Comparison of ENCODE assay signal across 10 mouse cellular contexts in the genomic region with DNA sequence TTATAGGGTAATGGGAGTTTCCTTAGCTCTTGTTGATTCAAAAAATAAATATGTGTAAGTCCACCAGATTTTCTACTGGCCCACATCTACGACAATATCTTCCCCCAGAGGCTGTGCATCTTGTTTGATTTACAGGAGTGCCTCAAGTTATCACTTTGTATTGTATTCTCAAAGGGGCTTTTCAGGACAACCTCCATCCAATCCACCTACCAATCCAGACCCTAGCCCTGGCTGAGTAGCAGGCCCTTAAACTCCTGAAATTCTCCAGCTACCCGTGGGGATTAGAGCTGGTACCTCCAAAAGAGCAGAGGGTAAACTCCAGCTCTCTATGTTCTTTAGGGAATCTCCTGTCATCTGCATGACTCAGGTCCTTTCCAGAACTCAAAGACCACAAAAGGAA. TPM values are rescaled to one million over a fixed set of nuclear protein-coding genes. Genes with fewer than 3 reads are reported as not detected.
DNase-seq lines count a peak whose midpoint lies in the region; ATAC-seq and TF ChIP-seq lines count a peak whose summit lies in the region.
"Had no signal": no experiment of that assay in that cellular context is flagged by ENCODE, and none has a peak within 500 bp of the region (broad histone marks: within the 10 kb centered on the region; RNA-seq: fewer than 3 reads in every experiment).

No protein-coding gene starts in this region.

- no peak for DNase-seq in kidney, postnatal 0 days (ENCODE audit: low spot score)
- DNase-seq in kidney, postnatal 14 days: no peak
- DNase-seq in right cerebral cortex, postnatal 10 days (ENCODE audit: low spot score in 2 of 2): no peak
- no peak for DNase-seq in thymus, postnatal 4 days
- no peak for DNase-seq in spleen, postnatal 36 days (ENCODE audit: low spot score in 2 of 2)
- DNase-seq: kidney, postnatal 4 days; thymus, postnatal 36 days had no signal

- no peaks in the 10 kb centered on the region for H3K27me3 ChIP-seq in kidney, postnatal 0 days (ENCODE audit: insufficient read depth, low read length)
- no peaks in the 10 kb centered on the region for H3K27me3 ChIP-seq in intestine, postnatal 0 days (replicated peaks; ENCODE audit: control insufficient read depth, insufficient read depth, low read length)
- H3K27me3 ChIP-seq in neural tube, embryonic 13.5 days: no peaks in the 10 kb centered on the region

- peaks cover 15% of the 10 kb centered on the region for H3K4me1 ChIP-seq in kidney, postnatal 0 days (replicated peaks; ENCODE audit: insufficient read depth, low read length)
- H3K4me1 ChIP-seq in embryonic fibroblast, embryonic 13.5 days (ENCODE audit: control insufficient read depth, insufficient read depth, low read length): no peaks in the 10 kb centered on the region; the same call in 1 of the 2 replicates
- H3K4me1 ChIP-seq in intestine, postnatal 0 days (replicated peaks; ENCODE audit: control insufficient read depth, insufficient read depth, low read length): peaks cover 8% of the 10 kb centered on the region; the same call in 1 of the 2 replicates
- peaks cover 33% of the 10 kb centered on the region for H3K4me1 ChIP-seq in neural tube, embryonic 13.5 days (replicated peaks)

- peaks cover 22% of the 10 kb centered on the region for H3K36me3 ChIP-seq in kidney, postnatal 0 days (ENCODE audit: insufficient read depth, low read length)
- H3K36me3 ChIP-seq in intestine, postnatal 0 days (ENCODE audit: control insufficient read depth, insufficient read depth): peaks cover 25% of the 10 kb centered on the region
- H3K36me3 ChIP-seq in neural tube, embryonic 13.5 days: peaks cover 42% of the 10 kb centered on the region

- TF ChIP-seq CTCF in kidney, postnatal 0 days (IDR thresholded peaks at IDR 0.05; ENCODE audit: low read depth): no peak
- TF ChIP-seq CTCF in embryonic fibroblast, embryonic 13.5 days (IDR thresholded peaks at IDR 0.05; ENCODE audit: borderline replicate concordance, insufficient read depth, low read length): no peak
- no peak for TF ChIP-seq CTCF in intestine, postnatal 0 days (IDR thresholded peaks at IDR 0.05; ENCODE audit: low read depth)

- 47% methylated on average over 2 of the region's 2 CpGs for WGBS in kidney, postnatal 0 days
- WGBS in intestine, postnatal 0 days: 38% methylated on average over 2 of the region's 2 CpGs
- 45% methylated on average over 2 of the region's 2 CpGs for WGBS in neural tube, embryonic 13.5 days

- no peak for ATAC-seq in kidney, postnatal 0 days (replicated peaks; ENCODE audit: low FRiP score, low read depth)
- no peak for ATAC-seq in intestine, postnatal 0 days
- no peak for ATAC-seq in neural tube, embryonic 13.5 days (ENCODE audit: low read depth)

- TF ChIP-seq POLR2A in embryonic fibroblast, embryonic 13.5 days (IDR thresholded peaks at IDR 0.05; ENCODE audit: low read depth, low read length): no peak

- H3K9me3 ChIP-seq in kidney, postnatal 0 days (replicated peaks; ENCODE audit: low read length): no peaks in the 10 kb centered on the region
- no peaks in the 10 kb centered on the region for H3K9me3 ChIP-seq in intestine, postnatal 0 days (ENCODE audit: control insufficient read depth)
- H3K9me3 ChIP-seq in neural tube, embryonic 13.5 days: no peaks in the 10 kb centered on the region

- H3K27ac ChIP-seq in kidney, postnatal 0 days: no peak overlapping the region
- peak overlapping the region; percentile 32; the same call in 1 of the 2 replicates for H3K27ac ChIP-seq in embryonic fibroblast, embryonic 13.5 days (ENCODE audit: insufficient read depth, low read length)
- no peak overlapping the region for H3K27ac ChIP-seq in intestine, postnatal 0 days (ENCODE audit: low read depth, low read length)
- H3K27ac ChIP-seq in neural tube, embryonic 13.5 days (replicated peaks): no peak overlapping the region

- H3K4me2 ChIP-seq in kidney, postnatal 0 days (ENCODE audit: low read length): peak overlapping the region; percentile 56
- H3K4me2 ChIP-seq in intestine, postnatal 0 days (replicated peaks; ENCODE audit: low read depth): peak overlapping the region; percentile 72
- H3K4me2 ChIP-seq in neural tube, embryonic 13.5 days: peak overlapping the region; percentile 98

- 0 out of 2 replicates have a peak overlapping the region, but pooled peaks have one; percentile 67 for H3K4me3 ChIP-seq in kidney, postnatal 0 days (replicated peaks; ENCODE audit: low read depth, low read length)
- H3K4me3 ChIP-seq in embryonic fibroblast, embryonic 13.5 days (ENCODE audit: insufficient read depth, low read length): peak overlapping the region; percentile 95
- H3K4me3 ChIP-seq in intestine, postnatal 0 days (ENCODE audit: low read depth, low read length): no peak overlapping the region
- H3K4me3 ChIP-seq in neural tube, embryonic 13.5 days: peak overlapping the region; percentile 98

- H3K9ac ChIP-seq in kidney, postnatal 0 days (ENCODE audit: low read depth, low read length): 0 out of 2 replicates have a peak overlapping the region, but pooled peaks have one; percentile 96
- 0 out of 2 replicates have a peak overlapping the region, but pooled peaks have one; percentile 98 for H3K9ac ChIP-seq in intestine, postnatal 0 days (ENCODE audit: low read depth, low read length)
- H3K9ac ChIP-seq in neural tube, embryonic 13.5 days: peak overlapping the region; percentile 98

RNA-seq across cellular contexts. Expression of gene Vcp, which starts 2.3 kb away (rescaled TPM):
- 356 and 406 TPM in 2 replicates for polyA plus RNA-seq in kidney, postnatal 0 days (2015; fragmentation: Nextera tagmentation; extraction: Ambion mirVana)
- 310 and 337 TPM in 2 replicates for polyA plus RNA-seq in embryonic fibroblast, embryonic 13.5 days (2011; ENCODE audit: insufficient read length, low read depth, missing spikeins)
- 205 and 207 TPM in 2 replicates for polyA plus RNA-seq in intestine, postnatal 0 days (2015; fragmentation: Nextera tagmentation; extraction: Ambion mirVana)
- 526 and 554 TPM in 2 replicates for polyA plus RNA-seq in neural tube, embryonic 13.5 days (2015; fragmentation: Nextera tagmentation; extraction: Ambion mirVana)

RNA-seq across cellular contexts. Expression of gene Fancg, which starts 12.3 kb away (rescaled TPM):
- polyA plus RNA-seq in kidney, postnatal 0 days (2015; fragmentation: Nextera tagmentation; extraction: Ambion mirVana): 7.2 and 9.2 TPM in 2 replicates
- 7.7 and 9.4 TPM in 2 replicates for polyA plus RNA-seq in embryonic fibroblast, embryonic 13.5 days (2011; ENCODE audit: insufficient read length, low read depth, missing spikeins)
- 5.2 and 6.2 TPM in 2 replicates for polyA plus RNA-seq in intestine, postnatal 0 days (2015; fragmentation: Nextera tagmentation; extraction: Ambion mirVana)
- 19.9 and 20.4 TPM in 2 replicates for polyA plus RNA-seq in neural tube, embryonic 13.5 days (2015; fragmentation: Nextera tagmentation; extraction: Ambion mirVana)

RNA-seq across cellular contexts. Expression of gene Pigo, which starts 27.6 kb away (rescaled TPM):
- polyA plus RNA-seq in kidney, postnatal 0 days (2015; fragmentation: Nextera tagmentation; extraction: Ambion mirVana): 19.2 and 21.3 TPM in 2 replicates
- 8.6 and 15.0 TPM in 2 replicates for polyA plus RNA-seq in embryonic fibroblast, embryonic 13.5 days (2011; ENCODE audit: insufficient read length, low read depth, missing spikeins)
- 14.3 and 15.4 TPM in 2 replicates for polyA plus RNA-seq in intestine, postnatal 0 days (2015; fragmentation: Nextera tagmentation; extraction: Ambion mirVana)
- polyA plus RNA-seq in neural tube, embryonic 13.5 days (2015; fragmentation: Nextera tagmentation; extraction: Ambion mirVana): 22.4 and 23.3 TPM in 2 replicates

RNA-seq across cellular contexts. Expression of gene 1700022I11Rik, which starts 28.6 kb away (rescaled TPM):
- 0.37 and 0.66 TPM in 2 replicates for polyA plus RNA-seq in kidney, postnatal 0 days (2015; fragmentation: Nextera tagmentation; extraction: Ambion mirVana)
- polyA plus RNA-seq in embryonic fibroblast, embryonic 13.5 days (2011; ENCODE audit: insufficient read length, low read depth, missing spikeins): not detected in 2 replicates
- polyA plus RNA-seq in intestine, postnatal 0 days (2015; fragmentation: Nextera tagmentation; extraction: Ambion mirVana): 0.43 TPM in 1 of 2 replicates, not detected in the other
- 0.57 and 1.3 TPM in 2 replicates for polyA plus RNA-seq in neural tube, embryonic 13.5 days (2015; fragmentation: Nextera tagmentation; extraction: Ambion mirVana)

RNA-seq across cellular contexts. Expression of gene Stoml2, which starts 33.5 kb away (rescaled TPM):
- polyA plus RNA-seq in kidney, postnatal 0 days (2015; fragmentation: Nextera tagmentation; extraction: Ambion mirVana): 253 and 273 TPM in 2 replicates
- 91.7 and 107 TPM in 2 replicates for polyA plus RNA-seq in embryonic fibroblast, embryonic 13.5 days (2011; ENCODE audit: insufficient read length, low read depth, missing spikeins)
- 119 and 120 TPM in 2 replicates for polyA plus RNA-seq in intestine, postnatal 0 days (2015; fragmentation: Nextera tagmentation; extraction: Ambion mirVana)
- polyA plus RNA-seq in neural tube, embryonic 13.5 days (2015; fragmentation: Nextera tagmentation; extraction: Ambion mirVana): 224 and 235 TPM in 2 replicates
